ENCODE assay signal across 24 mouse cellular contexts in genomic region chr12:99735172-99735571, GRCm38 (mm10).
DNase-seq lines count a peak whose midpoint lies in the region; ATAC-seq and TF ChIP-seq lines count a peak whose summit lies in the region.
"Had no signal": no experiment of that assay in that cellular context is flagged by ENCODE, and none has a peak within 500 bp of the region (broad histone marks: within the 10 kb centered on the region; RNA-seq: fewer than 3 reads in every experiment).

No protein-coding gene starts in this region.

- H3K4me3 ChIP-seq in forebrain, embryonic 12.5 days (replicated peaks) = no peak overlapping the region
- H3K4me3 ChIP-seq in forebrain, postnatal 0 days (ENCODE audit: low read depth, low read length) = no peak overlapping the region
- H3K4me3 ChIP-seq in kidney, embryonic 16.5 days (ENCODE audit: low read length) = no peak overlapping the region
- H3K4me3 ChIP-seq: embryonic facial prominence, embryonic 10.5 days; hindbrain, embryonic 15.5 days; intestine, embryonic 15.5 days; kidney, embryonic 15.5 days; limb, embryonic 15.5 days; megakaryocyte, embryonic 14.5 days had no signal

- 0 out of 2 replicates have a peak, but pooled peaks cover 3% of the 10 kb centered on the region for H3K27me3 ChIP-seq in forebrain, embryonic 12.5 days
- H3K27me3 ChIP-seq in forebrain, postnatal 0 days (ENCODE audit: insufficient read depth, low read length) = no peaks in the 10 kb centered on the region
- H3K27me3 ChIP-seq in kidney, embryonic 16.5 days (ENCODE audit: insufficient read depth, low read length) = no peaks in the 10 kb centered on the region
- H3K27me3 ChIP-seq: hindbrain, embryonic 15.5 days; intestine, embryonic 15.5 days; kidney, embryonic 15.5 days; limb, embryonic 15.5 days; megakaryocyte, embryonic 14.5 days; Patski had no signal

- ATAC-seq in forebrain, embryonic 12.5 days (ENCODE audit: low FRiP score) = 0 out of 2 replicates have a peak, but pooled peaks have one; percentile 63
- no peak for ATAC-seq in forebrain, postnatal 0 days
- ATAC-seq in kidney, embryonic 16.5 days (ENCODE audit: low FRiP score, low TSS enrichment) = 0 out of 2 replicates have a peak, but pooled peaks have one; percentile 35
- ATAC-seq: CD4-positive, CD25-positive, alpha-beta regulatory T cell, adult 4 months; intestine, embryonic 15.5 days; Patski had no signal

- DNase-seq in forebrain, postnatal 0 days = no peak
- no peak for DNase-seq in kidney, postnatal 10 days
- DNase-seq in brain, embryonic 14.5 days (ENCODE audit: low read depth) = peak; percentile 68
- DNase-seq in retina, postnatal 1 day = peak; percentile 40
- no peak for DNase-seq in cerebellum, postnatal 4 days (ENCODE audit: low spot score in 2 of 2)
- DNase-seq: adrenal gland, adult 2 months; cerebellum, adult 11-12 months; cerebellum, postnatal 10 days; heart, postnatal 4 days; left cerebral cortex, postnatal 4 days; lung, embryonic 14.5 days; right cerebral cortex, postnatal 14 days; spleen, adult 18-20 months had no signal

- H3K9ac ChIP-seq in forebrain, embryonic 12.5 days = no peak overlapping the region
- no peak overlapping the region for H3K9ac ChIP-seq in forebrain, postnatal 0 days
- H3K9ac ChIP-seq in kidney, embryonic 16.5 days (replicated peaks; ENCODE audit: low read length) = no peak overlapping the region
- H3K9ac ChIP-seq: hindbrain, embryonic 15.5 days; intestine, embryonic 15.5 days; kidney, embryonic 15.5 days; limb, embryonic 15.5 days; liver, embryonic 14.5 days; lung, embryonic 14.5 days had no signal

- TF ChIP-seq CTCF in forebrain, postnatal 0 days (IDR thresholded peaks at IDR 0.05; ENCODE audit: low read depth) = no peak
- no peak for TF ChIP-seq CTCF in brain, embryonic 14.5 days (IDR thresholded peaks at IDR 0.05; ENCODE audit: borderline replicate concordance, extremely low read depth, insufficient read depth, insufficient read length)

- H3K9me3 ChIP-seq in forebrain, embryonic 12.5 days = no peaks in the 10 kb centered on the region
- no peaks in the 10 kb centered on the region for H3K9me3 ChIP-seq in forebrain, postnatal 0 days (ENCODE audit: low read length)
- no peaks in the 10 kb centered on the region for H3K9me3 ChIP-seq in kidney, embryonic 16.5 days (ENCODE audit: low read length)
- H3K9me3 ChIP-seq: embryonic facial prominence, embryonic 10.5 days; hindbrain, embryonic 15.5 days; intestine, embryonic 15.5 days; kidney, embryonic 15.5 days; limb, embryonic 15.5 days; megakaryocyte, embryonic 14.5 days had no signal

- no peak overlapping the region for H3K4me2 ChIP-seq in forebrain, embryonic 12.5 days
- no peak overlapping the region for H3K4me2 ChIP-seq in forebrain, postnatal 0 days (ENCODE audit: low read depth)
- no peak overlapping the region for H3K4me2 ChIP-seq in kidney, embryonic 16.5 days (replicated peaks; ENCODE audit: low read depth, low read length)
- H3K4me2 ChIP-seq: hindbrain, embryonic 15.5 days; intestine, embryonic 15.5 days; kidney, embryonic 15.5 days; limb, embryonic 15.5 days; lung, embryonic 14.5 days had no signal

- H3K27ac ChIP-seq in forebrain, embryonic 12.5 days = no peak overlapping the region
- H3K27ac ChIP-seq in forebrain, postnatal 0 days (ENCODE audit: low read depth, low read length) = no peak overlapping the region
- H3K27ac ChIP-seq in kidney, embryonic 16.5 days (ENCODE audit: low read length) = no peak overlapping the region
- H3K27ac ChIP-seq: embryonic facial prominence, embryonic 10.5 days; hindbrain, embryonic 15.5 days; intestine, embryonic 15.5 days; kidney, embryonic 15.5 days; limb, embryonic 15.5 days; liver, embryonic 14.5 days had no signal

- peaks cover 18% of the 10 kb centered on the region for H3K4me1 ChIP-seq in forebrain, embryonic 12.5 days
- H3K4me1 ChIP-seq in forebrain, postnatal 0 days (ENCODE audit: insufficient read depth) = no peaks in the 10 kb centered on the region
- H3K4me1 ChIP-seq in kidney, embryonic 16.5 days (ENCODE audit: insufficient read depth, low read length) = 0 out of 2 replicates have a peak, but pooled peaks cover 3% of the 10 kb centered on the region
- H3K4me1 ChIP-seq: intestine, embryonic 15.5 days; kidney, embryonic 15.5 days; limb, embryonic 15.5 days had no signal

- TF ChIP-seq POLR2A in brain, embryonic 14.5 days (IDR thresholded peaks at IDR 0.05; ENCODE audit: borderline replicate concordance, extremely low read depth, insufficient read depth, insufficient read length, poor library complexity, severe bottlenecking) = no peak

- H3K36me3 ChIP-seq in forebrain, embryonic 12.5 days (replicated peaks) = no peaks in the 10 kb centered on the region
- H3K36me3 ChIP-seq in forebrain, postnatal 0 days (ENCODE audit: insufficient read depth) = no peaks in the 10 kb centered on the region
- no peaks in the 10 kb centered on the region for H3K36me3 ChIP-seq in kidney, embryonic 16.5 days (ENCODE audit: insufficient read depth, low read length)
- H3K36me3 ChIP-seq: embryonic facial prominence, embryonic 10.5 days; hindbrain, embryonic 15.5 days; intestine, embryonic 15.5 days; kidney, embryonic 15.5 days; limb, embryonic 15.5 days had no signal

- 36% methylated on average over 10 of the region's 10 CpGs for WGBS in forebrain, embryonic 12.5 days
- 18% methylated on average over 10 of the region's 10 CpGs for WGBS in forebrain, postnatal 0 days
- WGBS in kidney, embryonic 16.5 days = 32% methylated on average over 10 of the region's 10 CpGs

Comparison
In these comparisons a context has a peak if more than half of its experiments do, and no peak if none do; other contexts are left out.
1. DNase-seq: peak in brain, embryonic 14.5 days (single experiment) and retina, postnatal 1 day (single experiment); none in forebrain, postnatal 0 days (single experiment), kidney, postnatal 10 days (single experiment) and cerebellum, postnatal 4 days (0 of 2).